Mouse (Mus musculus) spleen, embryonic (tissue): ENCODE measurements around the gene Ccnd3.

ENCODE experiments used
- CTCF ChIA-PET: fragments of 350-600 bp; sonication (Branson Sonifier 250); formaldehyde crosslinking; loops from one replicate; lab custom pipeline; 2022; lab: Charles Lee

Ccnd3 gene

DNA sequence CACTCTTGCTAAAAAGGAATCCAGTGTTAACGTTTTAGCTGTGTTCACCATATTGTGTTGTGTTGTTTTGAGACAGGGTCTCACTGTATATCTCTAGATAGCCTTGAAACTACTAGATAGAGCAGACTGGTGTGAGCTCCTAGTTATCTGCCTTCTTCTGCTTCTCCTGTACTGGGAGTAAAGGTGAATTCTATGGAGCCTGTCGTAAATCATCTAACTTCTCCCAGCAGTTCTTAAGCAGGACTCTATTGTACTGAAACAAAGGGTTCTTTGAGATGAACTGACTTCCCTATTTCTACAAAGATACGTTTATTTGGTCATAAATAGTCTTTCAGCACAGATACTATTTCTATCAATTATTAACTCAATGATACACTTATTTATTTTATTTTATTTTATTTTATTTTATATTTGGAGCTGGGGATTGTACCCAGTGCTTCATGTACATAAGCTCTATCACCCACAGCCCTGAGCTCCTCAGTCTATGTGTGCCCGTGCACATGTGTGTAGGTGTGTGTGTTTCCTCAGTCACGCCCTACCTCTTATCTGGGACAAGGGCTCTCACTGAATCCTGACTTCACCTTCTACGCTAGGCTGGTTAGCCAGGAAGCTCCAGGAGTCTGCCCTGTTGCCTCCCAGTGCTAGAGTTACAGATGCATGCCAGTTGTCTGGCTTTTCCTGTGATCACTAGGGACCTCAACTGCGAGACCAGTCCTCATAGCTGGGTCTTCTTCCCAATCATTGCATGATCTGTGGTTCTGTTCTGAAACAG lies 129.3 kb downstream of the Ccnd3 start:
- CTCF ChIA-PET = no interaction called here

DNA sequence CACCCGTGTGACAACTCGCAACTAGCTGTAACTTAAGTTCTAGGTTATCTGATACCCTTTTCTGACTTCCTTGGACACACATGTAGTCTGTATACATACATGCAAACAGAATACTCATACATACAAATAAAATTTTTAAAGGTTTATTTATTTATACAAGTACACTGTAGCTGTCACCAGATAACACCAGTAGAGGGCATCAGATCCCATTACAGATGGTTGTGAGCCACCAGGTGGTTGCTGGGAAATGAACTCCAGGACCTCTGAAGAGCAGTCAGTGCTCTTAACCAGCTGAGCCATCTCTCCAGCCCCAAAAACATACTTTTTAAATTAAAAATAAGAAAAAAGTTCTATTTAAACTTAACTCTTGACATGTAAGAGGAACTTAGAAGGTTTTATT lies 138.1 kb downstream of the Ccnd3 start:
- CTCF ChIA-PET = interaction anchor here (0.6 kb wide), 1 partner anchor 126 kb away, joined by 3 read pairs; no protein-coding TSS in a partner anchor

DNA sequence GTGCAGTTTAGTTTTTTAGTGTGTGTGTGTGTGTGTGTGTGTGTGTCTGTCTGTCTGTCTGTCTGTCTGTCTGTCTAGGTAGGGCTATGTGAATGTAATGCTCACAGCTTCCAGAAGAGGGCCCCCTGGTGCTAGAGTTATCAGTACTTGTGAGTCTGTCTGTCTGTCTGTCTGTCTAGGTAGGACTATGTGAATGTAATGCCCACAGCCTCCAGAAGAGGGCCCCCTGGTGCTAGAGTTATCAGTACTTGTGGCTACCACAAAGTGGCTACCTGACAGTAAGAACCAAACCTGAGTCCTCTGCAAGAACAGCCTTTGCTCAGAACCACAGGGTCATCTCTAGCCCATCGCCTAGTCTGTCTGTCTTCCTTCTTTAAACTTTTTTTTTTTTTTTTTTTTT lies 141.8 kb downstream of the Ccnd3 start:
- CTCF ChIA-PET = interaction anchor here (0.6 kb wide), 1 partner anchor 37 kb away, joined by 3 read pairs; no protein-coding TSS in a partner anchor

DNA sequence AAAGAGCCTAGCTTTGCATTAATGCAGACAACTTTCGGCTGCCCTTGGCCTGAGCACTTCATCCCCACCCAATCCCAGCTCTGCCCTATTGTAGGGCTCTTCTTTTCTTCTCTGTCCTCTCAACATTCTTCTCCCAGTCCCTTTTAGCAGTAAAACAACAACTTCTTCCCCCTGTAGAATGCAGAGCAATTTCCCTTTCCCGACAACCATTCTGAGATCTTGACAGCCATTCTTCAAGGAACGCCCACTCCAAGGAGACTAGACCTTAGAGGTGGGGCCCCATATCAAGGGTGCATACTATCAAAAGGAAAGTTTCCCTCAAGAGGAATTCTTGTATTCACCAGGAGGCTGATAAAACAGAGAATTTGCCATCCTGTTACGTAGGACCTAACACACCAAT lies 144.1 kb downstream of the Ccnd3 start:
- CTCF ChIA-PET = no interaction called here
